Mouse (Mus musculus): ENCODE results near the gene Rbks. TPM values are rescaled to one million over a fixed set of nuclear protein-coding genes. Genes with fewer than 3 reads are reported as not detected.

Rbks gene
- polyA plus RNA-seq, 2 experiments: 10.1 to 22.7 TPM

- DNase-seq (ENCODE audit: low read depth in 3 of 3, low spot score in 3 of 3) (no peak), ATAC-seq (ENCODE audit: insufficient read depth) (no peak)
- 80% methylated on average over 1 of the region's 1 CpGs for WGBS (ENCODE audit: insufficient replicate concordance)
- Histone ChIP-seq H3K4me3 (ENCODE audit: insufficient read depth in 1 of 2, low read depth in 2 of 2, low read length in 2 of 2) (no peak overlapping the region), H3K27me3 (ENCODE audit: control insufficient read depth, insufficient read depth, low read length) (no peaks in the 10 kb centered on the region), H3K27ac (no peak overlapping the region), H3K4me1 (replicated peaks; ENCODE audit: control insufficient read depth in 2 of 2, insufficient read depth in 2 of 2, low read length in 1 of 2) (peaks cover 14% of the 10 kb centered on the region in 2 experiments), H3K9me3 (ENCODE audit: control insufficient read depth, low read length) (no peaks in the 10 kb centered on the region), H3K4me2 (ENCODE audit: low read depth) (no peak overlapping the region), H3K9ac (replicated peaks) (no peak overlapping the region), H3K36me3 (replicated peaks; ENCODE audit: control insufficient read depth, insufficient read depth, low read depth) (no peaks in the 10 kb centered on the region)
- TF ChIP-seq CTCF (IDR thresholded peaks at IDR 0.05; ENCODE audit: low read depth): no peak
- no peak for TF ChIP-seq EP300 (IDR thresholded peaks at IDR 0.05; ENCODE audit: low read depth)
Observed at GRCm38 (mm10) chr5:31682305-31682704, 15.1 kb downstream of the Rbks start.

- DNase-seq (ENCODE audit: low read depth in 3 of 3, low spot score in 3 of 3) (no peak), ATAC-seq (ENCODE audit: insufficient read depth) (no peak)
- no peak for TF ChIP-seq CTCF (IDR thresholded peaks at IDR 0.05; ENCODE audit: low read depth)
- no peak for TF ChIP-seq EP300 (IDR thresholded peaks at IDR 0.05; ENCODE audit: low read depth)
- no peak overlapping the region for H3K27ac ChIP-seq
- H3K9me3 ChIP-seq (ENCODE audit: control insufficient read depth, low read length): no peaks in the 10 kb centered on the region
- H3K9ac ChIP-seq (replicated peaks): no peak overlapping the region
- H3K4me2 ChIP-seq (ENCODE audit: low read depth): no peak overlapping the region
- whole genome bisulfite sequencing (ENCODE audit: insufficient replicate concordance): 62% methylated on average over 4 of the region's 4 CpGs
- H3K4me1 ChIP-seq (replicated peaks; ENCODE audit: control insufficient read depth in 2 of 2, insufficient read depth in 2 of 2, low read length in 1 of 2): peaks cover 5% of the 10 kb centered on the region in 2 experiments; a peak in 3 of 4 replicates
- no peak overlapping the region for H3K4me3 ChIP-seq (ENCODE audit: insufficient read depth in 1 of 2, low read depth in 2 of 2, low read length in 2 of 2)
- no peaks in the 10 kb centered on the region for H3K27me3 ChIP-seq (ENCODE audit: control insufficient read depth, insufficient read depth, low read length)
- no peaks in the 10 kb centered on the region for H3K36me3 ChIP-seq (replicated peaks; ENCODE audit: control insufficient read depth, insufficient read depth, low read depth)
Observed at GRCm38 (mm10) chr5:31680183-31680582, 17.2 kb downstream of the Rbks start.

- H3K4me1 ChIP-seq (replicated peaks; ENCODE audit: control insufficient read depth in 2 of 2, insufficient read depth in 2 of 2, low read length in 1 of 2): no peaks in the 10 kb centered on the region; a peak in 2 of 4 replicates
- H3K9me3 ChIP-seq (ENCODE audit: control insufficient read depth, low read length): no peaks in the 10 kb centered on the region
- WGBS (ENCODE audit: insufficient replicate concordance): 43% methylated on average over 1 of the region's 1 CpGs
- no peak overlapping the region for H3K9ac ChIP-seq (replicated peaks)
- DNase-seq (ENCODE audit: low read depth in 3 of 3, low spot score in 3 of 3) (no peak), ATAC-seq (ENCODE audit: insufficient read depth) (no peak)
- H3K27me3 ChIP-seq (ENCODE audit: control insufficient read depth, insufficient read depth, low read length): no peaks in the 10 kb centered on the region
- no peak overlapping the region for H3K4me3 ChIP-seq (ENCODE audit: insufficient read depth in 1 of 2, low read depth in 2 of 2, low read length in 2 of 2)
- no peak overlapping the region for H3K27ac ChIP-seq
- H3K4me2 ChIP-seq (ENCODE audit: low read depth): no peak overlapping the region
- H3K36me3 ChIP-seq (replicated peaks; ENCODE audit: control insufficient read depth, insufficient read depth, low read depth): no peaks in the 10 kb centered on the region
- no peak for TF ChIP-seq EP300 (IDR thresholded peaks at IDR 0.05; ENCODE audit: low read depth)
- no peak for TF ChIP-seq CTCF (IDR thresholded peaks at IDR 0.05; ENCODE audit: low read depth)
Observed at GRCm38 (mm10) chr5:31678000-31678399, 19.4 kb downstream of the Rbks start.

GRCm38 (mm10) chr5:31673431-31673830, 24.0 kb downstream of the Rbks start:
- TF ChIP-seq EP300 (IDR thresholded peaks at IDR 0.05; ENCODE audit: low read depth) (no peak), CTCF (IDR thresholded peaks at IDR 0.05; ENCODE audit: low read depth) (no peak)
- H3K9me3 ChIP-seq (ENCODE audit: control insufficient read depth, low read length): no peaks in the 10 kb centered on the region
- no peak for DNase-seq (ENCODE audit: low read depth in 3 of 3, low spot score in 3 of 3)
- no peaks in the 10 kb centered on the region for H3K27me3 ChIP-seq (ENCODE audit: control insufficient read depth, insufficient read depth, low read length)
- H3K9ac ChIP-seq (replicated peaks): no peak overlapping the region
- peaks cover 0 to 6% of the 10 kb centered on the region in 2 experiments; a peak in 1 of 4 replicates for H3K4me1 ChIP-seq (replicated peaks; ENCODE audit: control insufficient read depth in 2 of 2, insufficient read depth in 2 of 2, low read length in 1 of 2)
- no peak overlapping the region for H3K4me3 ChIP-seq (ENCODE audit: insufficient read depth in 1 of 2, low read depth in 2 of 2, low read length in 2 of 2)
- H3K27ac ChIP-seq: no peak overlapping the region
- H3K36me3 ChIP-seq (replicated peaks; ENCODE audit: control insufficient read depth, insufficient read depth, low read depth): no peaks in the 10 kb centered on the region
- H3K4me2 ChIP-seq (ENCODE audit: low read depth): no peak overlapping the region
- no peak for ATAC-seq (ENCODE audit: insufficient read depth)
- 70% methylated on average over 2 of the region's 2 CpGs for WGBS (ENCODE audit: insufficient replicate concordance)

GRCm38 (mm10) chr5:31671137-31671536, 26.3 kb downstream of the Rbks start:
- DNase-seq (ENCODE audit: low read depth in 3 of 3, low spot score in 3 of 3) (no peak), ATAC-seq (ENCODE audit: insufficient read depth) (no peak)
- TF ChIP-seq EP300 (IDR thresholded peaks at IDR 0.05; ENCODE audit: low read depth) (no peak), CTCF (IDR thresholded peaks at IDR 0.05; ENCODE audit: low read depth) (no peak)
- H3K4me2 ChIP-seq (ENCODE audit: low read depth): no peak overlapping the region
- H3K9me3 ChIP-seq (ENCODE audit: control insufficient read depth, low read length): no peaks in the 10 kb centered on the region
- 56% methylated on average over 2 of the region's 2 CpGs for WGBS (ENCODE audit: insufficient replicate concordance)
- H3K4me1 ChIP-seq (replicated peaks; ENCODE audit: control insufficient read depth in 2 of 2, insufficient read depth in 2 of 2, low read length in 1 of 2): peaks cover 0 to 6% of the 10 kb centered on the region in 2 experiments; a peak in 1 of 4 replicates
- H3K27me3 ChIP-seq (ENCODE audit: control insufficient read depth, insufficient read depth, low read length): no peaks in the 10 kb centered on the region
- no peak overlapping the region for H3K4me3 ChIP-seq (ENCODE audit: insufficient read depth in 1 of 2, low read depth in 2 of 2, low read length in 2 of 2)
- H3K9ac ChIP-seq (replicated peaks): no peak overlapping the region
- H3K36me3 ChIP-seq (replicated peaks; ENCODE audit: control insufficient read depth, insufficient read depth, low read depth): no peaks in the 10 kb centered on the region
- H3K27ac ChIP-seq: no peak overlapping the region

Measured in liver, embryonic 14.5 days (tissue).